Mouse (Mus musculus) liver, adult 2 months (tissue): ENCODE measurements at regions not wholly inside any gene's neighbourhood (a gene's known extent, or its start where the extent isn't known, plus 50 kb on each side); places are given as distances from the start of the nearest gene placed in this dataset.

ENCODE experiments used
- DNase-seq: peaks from one replicate; pipeline ENCODE4 v3.0.0-alpha.2; 2011; ENCODE audit warnings: low read depth, low spot score; ENCODE audit errors: extremely low read depth
- H3K27ac ChIP-seq: fragments of 200-500 bp; replicated peaks from 2 replicates; pipeline ENCODE4 v1.5.1; 2012; ENCODE audit warnings: low read depth, mild to moderate bottlenecking, control low read depth, inconsistent platforms, low read length; ENCODE audit not compliant: insufficient read depth
- H3K27me3 ChIP-seq: fragments of 200-500 bp; 2 replicates; pipeline ENCODE4 v1.6.1; 2012; ENCODE audit warnings: mild to moderate bottlenecking, moderate library complexity, low read length, inconsistent platforms; ENCODE audit not compliant: control insufficient read depth, insufficient read depth
- H3K36me3 ChIP-seq: fragments of 200-500 bp; 2 replicates; pipeline ENCODE4 v1.6.1; 2012; ENCODE audit warnings: low read length, inconsistent platforms; ENCODE audit not compliant: control insufficient read depth, insufficient read depth
- H3K4me1 ChIP-seq: fragments of 200-500 bp; 2 replicates; pipeline ENCODE4 v1.6.1; 2011; ENCODE audit warnings: low read length; ENCODE audit not compliant: control insufficient read depth, insufficient read depth
- H3K4me3 ChIP-seq: fragments of 200-500 bp; 2 replicates; pipeline ENCODE4 v1.5.1; 2011; ENCODE audit warnings: low read depth, mild to moderate bottlenecking, control low read depth, low read length, moderate library complexity; ENCODE audit not compliant: insufficient read depth
- H3K79me2 ChIP-seq: fragments of 200-500 bp; 2 replicates; pipeline ENCODE4 v1.6.1; 2012; ENCODE audit warnings: inconsistent platforms, mild to moderate bottlenecking, low read length, moderate library complexity; ENCODE audit not compliant: control insufficient read depth, insufficient read depth
- H3K9ac ChIP-seq: fragments of 200-500 bp; 2 replicates; pipeline ENCODE4 v1.6.1; 2012; ENCODE audit warnings: low read depth, mild to moderate bottlenecking, control low read depth, inconsistent platforms, low read length
- CTCF ChIP-seq: fragments of 200-500 bp; IDR thresholded peaks from 2 replicates; pipeline ENCODE4 v1.5.1; 2011; ENCODE audit warnings: low read depth, low read length, control low read depth
- POLR2A ChIP-seq: fragments of 200-500 bp; IDR thresholded peaks from 2 replicates; pipeline ENCODE4 v1.6.1; 2011; ENCODE audit warnings: low read length, control low read depth; ENCODE audit not compliant: insufficient read depth; ENCODE audit errors: extremely low read depth
- WGBS: fragments of 180-500 bp; shearing (Covaris S2); methylation state at CpG from one replicate; pipeline ENCODE4 v1.1.7; 2018; 5-methylcytosine and 5-hydroxymethylcytosine counted together

GRCm38 (mm10) chr3:99739654-99740053 lies 145.6 kb upstream of the Spag17 start:
- WGBS = 82% methylated on average over 7 of the region's 7 CpGs

DNA sequence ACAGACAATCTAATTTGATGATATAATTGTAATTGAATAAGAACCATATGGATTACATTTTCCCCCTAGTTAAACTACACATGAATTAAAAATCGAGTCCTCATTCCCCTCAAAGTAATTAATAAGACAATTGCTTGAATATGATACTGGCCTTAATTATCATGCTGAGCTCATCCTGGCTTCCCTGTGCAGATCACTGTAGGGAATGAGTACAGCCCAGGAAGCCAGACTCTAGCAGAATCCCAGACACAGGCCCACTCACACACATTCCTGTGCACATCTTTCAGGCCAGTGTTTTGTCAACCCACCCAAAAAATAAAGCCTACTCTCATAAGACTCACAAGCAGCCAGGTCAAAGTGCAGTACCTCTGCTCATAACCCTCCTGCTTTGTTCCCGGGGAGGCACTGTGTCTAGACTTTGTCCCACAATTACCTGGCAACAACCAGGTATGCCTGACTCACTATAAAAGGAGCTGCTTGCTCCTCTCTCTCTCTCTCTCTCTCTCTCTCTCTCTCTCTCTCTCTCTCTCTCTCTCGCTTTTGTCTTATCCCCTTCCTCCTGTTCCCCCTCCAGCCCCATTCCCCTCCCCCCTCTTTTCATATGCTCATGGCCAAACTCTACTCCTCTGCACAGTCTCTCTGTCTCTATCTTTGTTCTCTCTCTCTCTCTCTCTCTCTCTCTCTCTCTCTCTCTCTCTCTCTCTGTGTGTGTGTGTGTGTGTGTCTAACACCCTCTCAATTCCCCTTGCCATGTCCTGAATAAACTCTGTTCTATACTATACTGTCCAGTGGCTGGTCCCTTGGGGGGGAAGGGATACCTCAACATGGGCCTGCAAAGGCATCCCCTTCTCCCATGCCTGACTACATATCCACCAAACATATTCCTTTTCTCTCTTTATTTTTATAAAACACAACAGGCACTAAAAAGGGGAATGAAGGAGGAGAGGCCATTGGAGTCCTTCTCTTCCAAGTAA lies 143.7 kb upstream of the Spag17 start:
- no peaks in the 10 kb centered on the region for H3K27me3 ChIP-seq
- H3K9ac ChIP-seq = no peak overlapping the region
- DNase-seq = no peak
- no peaks in the 10 kb centered on the region for H3K4me1 ChIP-seq
- H3K79me2 ChIP-seq = no peaks in the 10 kb centered on the region
- H3K36me3 ChIP-seq = no peaks in the 10 kb centered on the region
- H3K4me3 ChIP-seq = no peak overlapping the region
- H3K27ac ChIP-seq = no peak overlapping the region
- TF ChIP-seq POLR2A (no peak), CTCF (no peak)
- 56% methylated on average over 3 of the region's 3 CpGs for WGBS

More at GRCm38 (mm10) chr3:99739654-99740053, 145.6 kb upstream of the Spag17 start:
- Histone ChIP-seq H3K4me1 (no peaks in the 10 kb centered on the region), H3K36me3 (no peaks in the 10 kb centered on the region), H3K27ac (no peak overlapping the region), H3K79me2 (no peaks in the 10 kb centered on the region), H3K27me3 (no peaks in the 10 kb centered on the region), H3K4me3 (no peak overlapping the region), H3K9ac (no peak overlapping the region)
- TF ChIP-seq POLR2A (no peak), CTCF (no peak)
- DNase-seq = no peak

GRCm38 (mm10) chr3:99749725-99750124 lies 135.5 kb upstream of the Spag17 start:
- DNase-seq = no peak
- 80% methylated on average over 8 of the region's 8 CpGs for WGBS

GRCm38 (mm10) chr3:99778526-99778925 lies 106.7 kb upstream of the Spag17 start:
- Histone ChIP-seq H3K79me2 (no peaks in the 10 kb centered on the region), H3K9ac (no peak overlapping the region), H3K4me3 (no peak overlapping the region), H3K36me3 (no peaks in the 10 kb centered on the region), H3K27me3 (no peaks in the 10 kb centered on the region), H3K27ac (no peak overlapping the region), H3K4me1 (no peaks in the 10 kb centered on the region)
- no peak for TF ChIP-seq POLR2A
- no peak for DNase-seq
- WGBS = 79% methylated on average over 6 of the region's 6 CpGs

More at GRCm38 (mm10) chr3:99749725-99750124, 135.5 kb upstream of the Spag17 start:
- Histone ChIP-seq H3K9ac (no peak overlapping the region), H3K79me2 (no peaks in the 10 kb centered on the region), H3K27me3 (no peaks in the 10 kb centered on the region), H3K4me3 (no peak overlapping the region), H3K27ac (no peak overlapping the region), H3K4me1 (no peaks in the 10 kb centered on the region), H3K36me3 (no peaks in the 10 kb centered on the region)
- TF ChIP-seq POLR2A = no peak
- no peak for TF ChIP-seq CTCF

DNA sequence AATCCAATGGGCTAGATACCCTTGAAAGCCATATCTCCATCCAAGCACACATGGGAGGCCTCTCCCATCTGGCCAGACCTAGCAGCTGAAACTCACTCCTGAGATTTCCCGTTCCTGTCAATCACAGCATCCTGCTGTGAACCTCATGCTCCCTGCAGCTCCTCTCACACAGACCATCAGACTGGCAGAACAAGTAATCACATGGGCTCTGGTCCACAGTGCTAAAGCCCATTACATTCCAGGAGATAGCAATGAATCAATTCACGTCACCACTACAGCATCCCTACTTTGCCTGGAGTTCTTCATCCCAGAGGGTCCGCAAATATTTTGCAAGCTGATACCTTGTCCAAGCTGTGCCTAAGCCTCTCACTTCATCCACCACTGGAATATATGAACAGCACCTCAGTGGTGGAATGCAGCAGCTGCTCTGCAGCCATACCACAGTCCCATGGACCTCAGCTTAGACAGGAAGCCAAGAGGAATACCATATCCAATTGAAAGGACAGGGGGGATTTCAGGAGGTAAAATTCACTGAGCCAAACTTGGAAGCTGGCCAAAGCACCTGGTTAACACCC lies 99.2 kb upstream of the Spag17 start:
- Histone ChIP-seq H3K4me1 (no peaks in the 10 kb centered on the region), H3K9ac (no peak overlapping the region), H3K36me3 (no peaks in the 10 kb centered on the region), H3K4me3 (no peak overlapping the region), H3K27me3 (no peaks in the 10 kb centered on the region), H3K27ac (no peak overlapping the region), H3K79me2 (no peaks in the 10 kb centered on the region)
- no peak for TF ChIP-seq CTCF
- 74% methylated on average over 3 of the region's 3 CpGs for WGBS
- no peak for DNase-seq

GRCm38 (mm10) chr3:99791316-99791715 lies 93.9 kb upstream of the Spag17 start:
- Histone ChIP-seq H3K36me3 (no peaks in the 10 kb centered on the region), H3K79me2 (no peaks in the 10 kb centered on the region), H3K4me3 (no peak overlapping the region), H3K4me1 (no peaks in the 10 kb centered on the region), H3K9ac (no peak overlapping the region), H3K27ac (no peak overlapping the region), H3K27me3 (no peaks in the 10 kb centered on the region)
- 80% methylated on average over 6 of the region's 6 CpGs for WGBS
- DNase-seq = no peak
- no peak for TF ChIP-seq CTCF
- no peak for TF ChIP-seq POLR2A
